Mouse (Mus musculus): ENCODE measurements around the gene Tesk2.
"Not testable (repeated sequence)": the region's sequence is repeated elsewhere in the genome, so short reads cannot be mapped to it uniquely, and the experiment has no call there.

Tesk2 gene

GRCm38 (mm10) chr4:116792453-116792852 lies 71.7 kb downstream of the Tesk2 start:
- no peak for DNase-seq (ENCODE audit: low spot score in 2 of 2)

DNA sequence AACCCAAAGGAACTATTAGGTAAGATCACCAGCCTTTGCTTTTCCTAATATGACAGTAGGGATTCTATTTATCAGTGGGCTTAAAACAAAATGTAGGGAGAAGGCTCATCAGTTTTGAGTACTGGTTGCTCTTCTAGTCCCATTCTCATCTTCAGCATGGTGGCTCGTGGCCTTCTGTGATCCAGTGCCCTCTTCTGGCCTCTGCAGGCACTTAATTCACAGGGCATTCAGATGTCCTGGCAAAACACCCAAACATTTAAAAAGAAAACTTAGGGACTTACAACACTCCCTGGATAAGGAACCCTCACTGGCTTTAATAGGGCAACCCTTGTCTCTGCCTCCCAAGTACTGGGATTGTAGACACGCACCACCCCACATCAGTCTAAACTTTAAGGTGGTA lies 73.5 kb downstream of the Tesk2 start:
- DNase-seq (ENCODE audit: low spot score in 2 of 2): no peak

GRCm38 (mm10) chr4:116796442-116797110 lies 75.8 kb downstream of the Tesk2 start:
- no peak for DNase-seq (ENCODE audit: low spot score in 2 of 2)

DNA sequence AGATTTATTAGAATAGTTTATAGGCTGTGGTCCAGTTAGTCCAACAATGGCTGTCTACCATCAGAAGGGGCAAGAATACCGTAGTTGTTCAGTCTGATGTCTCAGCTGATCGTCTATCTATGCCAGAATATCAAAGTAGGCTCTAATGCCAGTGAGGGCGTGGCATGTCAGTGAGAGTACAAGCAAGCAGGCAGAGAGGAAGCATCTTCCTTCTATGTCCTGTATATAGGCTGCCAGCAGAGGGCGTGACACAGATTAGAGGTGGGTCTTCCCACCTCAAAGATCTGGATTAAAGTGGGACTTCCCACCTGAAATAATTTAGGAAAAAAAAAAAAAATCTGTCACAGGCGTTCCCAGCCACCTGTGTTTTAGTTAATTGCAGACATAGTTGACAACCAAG lies 79.2 kb downstream of the Tesk2 start:
- no peak for DNase-seq (ENCODE audit: low spot score in 2 of 2)

DNA sequence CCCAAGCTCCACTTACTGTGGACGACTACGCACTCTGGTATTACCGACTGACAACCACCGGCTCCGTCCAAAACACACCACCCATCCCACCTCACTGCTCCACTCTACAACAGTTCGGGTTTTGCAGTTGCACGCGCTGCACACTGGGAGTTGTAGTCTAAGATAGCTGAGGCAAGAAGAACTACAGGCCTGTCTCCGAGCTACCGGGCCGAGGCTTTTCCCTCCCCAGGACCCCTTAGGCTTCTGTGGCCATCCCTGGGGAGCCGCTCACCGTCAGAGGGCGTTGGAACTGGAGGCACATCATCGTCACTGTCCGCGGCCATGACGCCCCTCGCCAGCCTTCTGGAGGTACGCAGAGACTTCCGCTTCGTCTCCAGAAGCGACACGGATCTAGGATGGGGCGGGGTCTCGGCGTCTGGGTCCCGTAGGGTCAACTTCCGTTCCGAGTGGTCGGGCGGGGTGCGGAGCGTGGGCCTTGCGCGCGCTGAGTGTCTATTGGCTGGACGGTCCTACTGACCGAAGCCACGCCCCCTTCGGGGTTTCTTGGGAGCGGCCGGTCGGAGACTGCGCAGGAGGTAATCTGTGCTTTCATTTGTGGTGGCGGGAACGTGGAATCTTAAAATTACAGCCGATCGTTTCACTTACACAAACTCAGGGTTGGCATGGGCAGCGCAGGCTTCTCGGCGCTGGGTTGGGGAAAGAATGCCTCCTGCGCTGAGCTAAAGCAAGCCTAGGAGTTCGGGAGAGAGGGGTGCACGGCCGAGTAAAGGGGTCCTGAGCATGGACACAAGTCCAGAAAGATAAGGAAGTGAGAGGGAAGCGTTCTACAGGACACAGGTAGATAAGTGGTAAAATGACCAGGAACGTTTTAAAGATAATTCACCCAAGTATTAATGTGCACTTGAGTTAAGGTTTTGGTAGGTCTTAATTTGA lies 86.7 kb downstream of the Tesk2 start, which contains the start of the genes Toe1 and Mutyh:
Gene Toe1, minus strand, starts transcription at position 444 of the 933 bp plus-strand sequence.
Gene Mutyh, plus strand, starts transcription at position 527 of the 933 bp plus-strand sequence.
- peak; percentile 89 to 93 for DNase-seq (ENCODE audit: low spot score in 2 of 2)

GRCm38 (mm10) chr4:116811012-116811411 lies 90.3 kb downstream of the Tesk2 start:
- no peak for DNase-seq (ENCODE audit: low spot score in 2 of 2)

DNA sequence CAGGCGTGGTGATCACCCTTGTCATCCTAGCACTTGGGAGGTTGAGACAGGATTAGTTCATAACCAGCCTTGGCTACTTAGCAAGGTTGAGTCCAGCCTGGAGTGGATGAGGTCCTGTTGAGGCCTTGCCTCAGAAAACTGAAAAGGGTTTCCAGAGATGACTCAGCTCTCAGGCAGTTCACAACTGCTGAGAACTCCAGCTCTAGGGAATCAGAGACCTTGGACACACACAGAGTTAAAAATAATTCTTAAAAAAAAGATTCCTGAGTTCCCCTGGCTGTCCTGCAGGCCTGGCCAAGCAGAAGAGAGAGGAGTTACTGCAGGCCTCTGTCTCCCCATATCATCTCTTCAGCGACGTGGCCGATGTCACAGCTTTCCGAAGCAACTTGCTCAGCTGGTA lies 94.5 kb downstream of the Tesk2 start:
- no peak for DNase-seq (ENCODE audit: low spot score in 2 of 2)

GRCm38 (mm10) chr4:116817486-116817885 lies 96.7 kb downstream of the Tesk2 start:
- peak in 1 of 2 experiments; percentile 33 for DNase-seq (ENCODE audit: low spot score in 2 of 2)

DNA sequence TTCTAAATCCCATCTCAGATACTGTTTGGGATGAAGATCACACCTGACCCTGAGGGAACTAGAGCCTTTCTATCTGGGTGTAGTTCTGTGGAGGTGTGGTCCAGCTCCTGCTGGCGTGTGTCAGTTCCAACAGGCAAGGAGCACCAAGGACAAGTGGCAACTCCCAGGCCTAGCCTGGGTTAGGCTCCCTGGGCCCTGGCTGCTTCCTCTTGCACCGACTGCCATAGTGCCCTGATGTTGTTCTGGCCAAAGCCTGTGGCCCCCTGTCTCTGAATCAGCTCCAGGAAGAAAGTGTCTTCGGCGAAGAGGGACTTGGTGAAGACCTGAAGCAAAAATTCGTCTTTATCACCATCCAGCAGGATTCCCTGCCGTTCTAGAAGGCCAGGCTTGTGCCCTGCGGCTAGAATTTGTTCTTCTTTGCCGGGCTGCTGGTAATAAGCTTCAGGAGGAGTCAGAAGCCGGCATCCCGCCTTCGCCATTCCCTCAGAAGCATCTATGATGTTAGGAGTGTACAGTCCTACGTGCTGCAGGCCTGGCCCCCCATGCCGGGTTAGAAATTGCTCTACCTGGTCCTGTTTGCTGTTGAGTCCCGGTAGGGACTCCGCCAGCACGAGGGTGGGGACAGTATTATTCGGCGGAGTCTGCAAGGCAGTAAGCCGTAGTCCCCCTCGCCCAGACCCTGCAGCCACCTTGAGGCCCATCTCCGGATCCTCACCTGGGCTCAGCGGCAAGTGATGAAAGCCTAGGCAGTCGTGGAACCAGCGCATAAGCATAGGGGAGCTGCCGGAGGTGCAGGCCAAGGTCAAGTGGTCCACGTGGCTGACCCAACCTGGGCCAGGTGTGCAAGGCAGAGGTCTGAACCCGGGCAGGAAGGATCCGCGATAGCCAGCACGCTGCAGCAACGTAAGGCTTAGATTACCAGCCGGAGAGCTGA lies 99.5 kb downstream of the Tesk2 start:
- DNase-seq (ENCODE audit: low spot score in 2 of 2): no peak

DNA sequence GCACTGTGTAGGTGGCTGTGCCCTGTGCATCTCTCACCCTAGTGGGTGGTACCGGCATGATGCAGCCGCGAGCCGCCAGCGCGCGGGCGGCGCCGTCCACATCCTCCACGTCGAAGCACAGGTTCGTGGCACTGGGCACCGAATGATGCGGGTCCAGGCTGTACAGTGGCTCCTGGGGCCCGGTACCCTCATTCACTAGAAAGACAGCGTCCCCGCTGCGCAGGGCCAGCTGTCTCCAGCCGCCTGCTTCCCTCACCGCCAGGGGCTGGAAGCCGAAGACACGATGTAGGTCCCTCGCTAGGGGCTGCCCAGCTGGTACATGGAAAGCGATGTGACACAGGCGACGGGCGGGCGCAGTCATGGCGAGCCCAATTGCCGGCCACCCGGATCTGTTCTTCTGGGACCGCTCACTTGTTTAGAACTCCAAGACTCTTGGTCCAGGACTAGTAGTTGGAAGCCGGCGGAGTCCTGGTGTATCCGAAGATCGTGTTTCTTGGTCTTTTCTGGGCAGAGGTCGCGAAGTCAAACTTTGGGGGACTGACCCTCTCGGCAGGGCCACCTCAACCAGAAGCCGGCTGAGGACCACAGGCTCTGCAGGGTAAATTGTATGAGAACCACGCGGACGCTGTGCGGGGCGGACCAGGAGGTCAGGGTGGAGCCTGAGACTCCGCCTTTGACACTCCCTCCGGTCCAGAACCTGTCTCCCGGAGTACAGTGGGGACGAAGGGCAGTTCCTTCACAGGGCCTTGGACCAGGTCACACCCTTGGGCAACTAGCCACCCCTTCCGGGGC lies 100.3 kb downstream of the Tesk2 start:
- DNase-seq (ENCODE audit: low spot score in 2 of 2): peak; percentile 37 to 53

GRCm38 (mm10) chr4:116821694-116822016 lies 100.9 kb downstream of the Tesk2 start, which contains the start of gene Hpdl:
TSS of gene Hpdl (minus strand) at chr4:116821707.
- no peak for DNase-seq (ENCODE audit: low spot score in 2 of 2)

DNA sequence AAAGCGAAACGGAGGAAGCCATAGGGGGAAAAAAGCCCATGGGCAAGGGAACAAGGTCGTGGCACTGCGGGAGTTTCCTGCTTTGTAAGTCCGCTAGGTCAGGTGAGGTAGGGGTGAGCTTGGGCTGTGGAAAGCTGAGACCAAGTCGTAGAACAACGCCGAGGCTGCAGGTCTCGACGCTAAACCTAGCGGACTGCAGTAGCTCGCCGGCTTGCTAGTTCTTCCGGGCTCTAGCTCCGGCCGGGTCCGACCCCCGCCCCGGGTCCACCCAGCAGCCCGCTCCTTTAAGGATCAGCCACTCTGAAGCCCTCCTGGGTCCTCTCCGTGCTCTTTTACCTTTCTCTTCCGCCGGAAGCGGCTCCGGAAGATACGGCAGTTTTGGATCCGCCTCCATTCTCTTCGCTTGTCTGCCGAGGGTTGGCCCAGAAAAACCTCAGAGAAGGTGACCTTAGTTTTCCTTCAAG lies 103.8 kb downstream of the Tesk2 start:
- peak; percentile 74 to 81 for DNase-seq (ENCODE audit: low spot score in 2 of 2)

DNA sequence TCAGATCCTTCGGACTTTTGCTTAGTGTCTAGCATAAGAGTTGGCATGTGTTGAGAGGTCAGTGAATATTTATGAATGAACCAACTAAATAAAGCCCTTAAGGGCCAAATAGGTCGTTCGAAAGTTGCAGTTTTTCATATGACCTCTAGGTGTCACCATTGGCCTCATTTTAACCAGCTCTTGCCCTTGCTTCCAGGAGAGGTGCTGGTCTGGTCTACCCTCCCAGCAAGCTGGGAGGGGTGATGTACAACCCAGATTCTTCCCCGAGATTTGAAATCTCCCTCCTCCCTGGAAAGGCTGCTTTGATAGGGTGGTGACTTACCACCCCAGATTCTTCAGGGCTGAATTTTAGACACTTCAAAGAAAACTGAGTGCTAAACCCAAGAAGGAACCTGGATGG lies 107.1 kb downstream of the Tesk2 start:
- peak in 1 of 2 experiments; percentile 56 for DNase-seq (ENCODE audit: low spot score in 2 of 2)

GRCm38 (mm10) chr4:116829364-116830069 lies 108.8 kb downstream of the Tesk2 start:
- no peak for DNase-seq (ENCODE audit: low spot score in 2 of 2)

DNA sequence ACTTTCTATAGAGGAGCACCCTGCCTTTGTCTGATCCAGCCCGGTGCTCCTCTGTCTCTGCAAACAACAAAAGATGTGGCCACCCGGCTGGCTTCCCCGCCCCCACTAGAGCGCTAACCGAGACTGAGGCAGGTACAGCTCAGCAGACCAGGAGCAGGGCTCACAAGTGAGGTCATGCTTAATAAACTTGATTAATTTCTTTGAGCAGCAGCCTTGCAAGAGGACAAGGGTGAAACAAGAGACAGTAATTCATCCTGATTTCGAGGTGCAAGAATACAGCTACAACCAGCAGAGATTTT lies 109.3 kb downstream of the Tesk2 start:
- DNase-seq (ENCODE audit: low spot score in 2 of 2): no peak

DNA sequence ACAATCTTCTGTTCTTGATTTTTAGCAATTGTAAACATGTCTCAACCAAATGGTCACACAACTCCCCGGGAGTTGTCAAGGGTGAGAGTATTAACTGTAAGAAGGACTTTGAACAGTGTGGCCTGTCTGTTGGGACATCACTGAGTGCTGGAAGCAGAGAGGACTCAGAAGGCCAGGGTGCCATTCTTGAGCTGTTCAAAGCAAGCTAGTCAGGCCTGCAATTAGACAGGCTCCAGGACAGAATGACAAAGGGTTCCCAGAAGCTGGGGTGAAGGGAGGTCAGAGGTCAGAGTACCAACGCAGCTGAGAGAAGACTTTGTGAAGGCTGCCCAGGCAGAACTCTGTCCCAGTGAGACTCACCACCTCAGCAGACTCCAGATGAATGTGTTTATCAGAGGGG lies 118.3 kb downstream of the Tesk2 start:
- DNase-seq (ENCODE audit: low spot score in 2 of 2): no peak

DNA sequence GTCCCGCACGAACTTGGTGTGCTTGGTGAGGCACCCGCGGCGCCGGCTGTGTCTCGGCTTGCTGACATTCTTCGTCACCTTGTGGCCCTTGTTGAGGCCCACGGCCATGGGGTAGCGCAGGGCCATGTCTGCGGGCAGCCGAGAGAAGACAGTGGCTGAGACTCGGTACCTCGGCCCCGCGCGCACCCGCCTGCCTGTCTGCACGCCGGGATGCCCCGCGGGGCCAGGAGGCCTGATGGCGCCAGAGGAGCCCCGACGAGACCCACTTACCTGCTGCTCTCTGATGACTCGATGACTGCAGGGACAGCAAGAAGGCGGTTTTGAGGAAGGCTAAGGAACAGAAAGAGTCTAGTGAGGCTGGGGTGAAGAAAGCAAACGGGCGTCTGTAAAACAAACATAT lies 119.3 kb downstream of the Tesk2 start:
- not testable (repeated sequence) for DNase-seq (ENCODE audit: low spot score in 2 of 2)

DNA sequence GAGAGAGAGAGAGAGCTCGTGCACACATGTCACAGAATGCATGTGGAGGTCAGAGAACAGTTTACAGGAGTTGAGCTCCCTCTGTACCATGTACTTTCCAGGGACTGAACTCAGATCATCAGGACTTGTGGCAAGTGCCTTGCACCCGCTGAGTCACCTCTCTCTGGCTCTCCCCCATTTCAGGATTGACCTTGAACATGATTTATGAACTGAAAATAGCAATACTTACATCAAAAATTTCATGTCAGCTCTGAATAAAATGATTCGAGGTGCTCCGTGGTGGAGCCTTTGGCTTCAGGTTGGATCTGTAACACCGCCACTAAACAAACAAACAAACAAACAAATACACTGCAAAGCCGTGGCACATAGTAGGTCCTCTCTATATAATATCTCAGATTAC lies 120.1 kb downstream of the Tesk2 start:
- no peak for DNase-seq (ENCODE audit: low spot score in 2 of 2)

GRCm38 (mm10) chr4:116844324-116844723 lies 123.6 kb downstream of the Tesk2 start:
- no peak for DNase-seq (ENCODE audit: low spot score in 2 of 2)

GRCm38 (mm10) chr4:116849901-116850300 lies 129.2 kb downstream of the Tesk2 start:
- DNase-seq (ENCODE audit: low spot score in 2 of 2): no peak
